Mouse (Mus musculus): Measurements from ENCODE around the gene Baz1b.

- TF ChIP-seq CTCF (IDR thresholded peaks at IDR 0.05; ENCODE audit: extremely low read depth, insufficient read length, insufficient replicate concordance, low read depth, low read length): no peak
- TF ChIP-seq POLR2A (IDR thresholded peaks at IDR 0.05; ENCODE audit: low read depth, low read length): no peak
Observed at GRCm38 (mm10) chr5:135192431-135192830, 5.4 kb downstream of the Baz1b start.

All from small intestine, adult 2 months (tissue).